Mouse (Mus musculus) brain, adult 2 months (tissue): Measurements from ENCODE around the gene Jph3.

Experiments
- DNase-seq: peaks from one replicate; pipeline ENCODE4 v3.0.0; 2011; ENCODE audit warnings: low read depth, low spot score

The Jph3 gene

DNA sequence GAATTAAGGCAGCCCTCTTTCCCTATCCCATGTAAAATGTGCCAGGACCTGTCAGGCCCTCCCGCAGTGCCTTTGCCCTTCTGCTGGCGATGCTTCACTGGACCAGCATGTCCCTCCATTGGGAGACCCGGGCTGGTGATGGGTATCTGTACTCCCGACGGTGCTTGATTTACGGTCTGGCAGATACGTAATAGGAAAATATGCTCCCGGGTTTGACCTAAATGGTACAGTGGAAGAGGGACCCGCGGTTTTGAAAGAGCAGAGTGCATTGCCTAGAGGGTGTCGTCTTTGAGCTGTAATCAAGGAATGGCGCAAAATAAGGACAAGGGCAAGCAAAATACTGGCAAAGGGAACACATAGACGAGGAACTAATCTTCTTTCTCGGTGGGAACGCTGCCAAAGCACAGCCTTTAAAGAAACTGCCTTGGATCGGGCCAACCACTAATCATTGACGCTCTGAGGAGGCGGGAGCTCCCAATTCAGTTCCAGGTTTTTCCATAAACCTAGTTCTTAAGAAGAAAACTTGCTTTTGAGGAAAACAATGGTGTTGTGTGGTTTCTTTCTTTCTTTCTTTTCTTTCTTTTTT, 100.4 kb downstream of the Jph3 start:
- peak; percentile 71 for DNase-seq

- DNase-seq = no peak
Observed at GRCm38 (mm10) chr8:121832061-121832460, 102.6 kb downstream of the Jph3 start.

GRCm38 (mm10) chr8:121832503-121832902, 103.1 kb downstream of the Jph3 start:
- peak; percentile 87 for DNase-seq

DNA sequence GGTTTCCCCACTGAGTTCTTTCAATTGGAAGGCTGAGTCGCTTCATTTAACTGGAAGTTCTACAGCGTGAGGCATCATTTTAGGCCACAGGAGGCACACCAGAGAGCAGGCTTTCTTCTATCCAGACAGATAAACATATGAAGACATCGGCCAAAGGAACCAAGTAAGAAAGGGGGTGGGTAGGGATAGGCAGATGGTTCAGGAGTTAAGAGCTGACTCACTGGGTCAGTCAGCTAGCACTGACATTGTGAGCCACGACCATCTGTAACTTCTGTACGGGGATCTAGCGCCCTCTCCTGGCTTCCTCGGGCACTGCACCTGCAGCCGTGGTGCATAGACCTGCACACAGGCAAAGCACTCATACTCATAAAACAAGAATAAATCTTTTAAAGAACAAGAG, 111.8 kb downstream of the Jph3 start:
- DNase-seq = peak; percentile 80

DNA sequence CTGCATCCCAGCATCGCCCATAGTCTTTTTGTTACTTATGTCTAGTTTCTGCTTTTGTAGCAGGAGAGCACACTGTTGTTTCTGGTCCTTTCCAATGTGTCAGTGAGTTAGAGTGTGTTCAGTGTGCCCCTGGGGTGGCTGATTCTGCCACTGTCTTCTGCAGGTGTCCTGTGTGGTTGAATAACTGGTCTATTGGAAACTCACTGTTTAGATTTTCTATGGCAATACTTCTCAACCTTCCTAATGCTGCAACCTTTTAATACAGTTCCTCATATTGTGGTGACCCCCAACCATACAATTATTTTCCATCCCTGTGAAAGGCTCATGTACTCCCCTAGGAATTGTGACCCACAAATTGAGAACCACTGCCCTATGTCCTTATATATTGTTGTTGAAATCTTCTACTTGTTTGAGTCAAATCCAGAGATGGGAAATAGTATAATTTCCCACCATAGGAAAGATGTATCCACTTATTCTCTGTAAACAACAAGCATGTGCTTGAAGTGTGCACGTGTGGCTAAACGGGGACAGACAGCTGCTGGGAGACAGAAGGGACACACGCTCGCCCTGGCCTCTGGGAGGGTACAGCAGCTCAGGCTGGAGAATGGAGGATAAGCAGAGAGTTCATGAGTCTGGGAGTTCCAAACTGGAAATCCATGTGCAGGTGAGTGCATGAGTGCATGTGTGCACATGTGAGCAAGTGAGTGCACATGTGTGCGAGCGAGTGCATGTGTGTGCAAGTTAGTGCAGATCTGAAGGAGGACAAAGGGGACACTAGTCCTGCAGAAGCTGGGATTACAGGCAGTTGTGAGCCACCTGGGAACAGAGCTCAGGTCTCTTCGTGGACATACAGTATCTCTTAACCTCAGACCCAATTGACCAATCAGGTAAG, 112.9 kb downstream of the Jph3 start:
- no peak for DNase-seq

GRCm38 (mm10) chr8:121843184-121843733, 113.8 kb downstream of the Jph3 start:
- no peak for DNase-seq
